Mouse (Mus musculus) cortical plate, adult 2 months (tissue): ENCODE results near the gene Cmah. TPM values are rescaled to one million over a fixed set of nuclear protein-coding genes. Genes with fewer than 3 reads are reported as not detected.

Experiments
- H3K27ac ChIP-seq: fragments of 200-500 bp; 2 replicates; pipeline ENCODE4 v1.5.1; 2012; ENCODE audit warnings: low read length, control low read depth, inconsistent platforms; ENCODE audit not compliant: insufficient read depth
- H3K4me1 ChIP-seq: fragments of 200-500 bp; 2 replicates; pipeline ENCODE4 v1.6.1; 2011; ENCODE audit warnings: low read length; ENCODE audit not compliant: control insufficient read depth, insufficient read depth
- H3K4me3 ChIP-seq: fragments of 200-500 bp; 2 replicates; pipeline ENCODE4 v1.5.1; 2011; ENCODE audit warnings: mild to moderate bottlenecking, low read length, control low read depth; ENCODE audit not compliant: insufficient read depth
- CTCF ChIP-seq: fragments of 200-500 bp; IDR thresholded peaks from 2 replicates; pipeline ENCODE4 v1.5.1; 2011; ENCODE audit warnings: mild to moderate bottlenecking, control low read depth, low read length; ENCODE audit not compliant: insufficient read depth; ENCODE audit errors: extremely low read depth
- POLR2A ChIP-seq: fragments of 200-500 bp; IDR thresholded peaks from 2 replicates; pipeline ENCODE4 v1.6.1; 2011; ENCODE audit warnings: mild to moderate bottlenecking, low read length, control low read depth; ENCODE audit not compliant: insufficient read depth; ENCODE audit errors: extremely low read depth
- polyA plus RNA-seq: library from polyadenylated mRNA; depleted of rRNA; stranded (reverse); fragments of >200 nt; gene quantifications from 2 replicates; pipeline ENCODE4 v1.2.3, GENCODE M21; 2012

Gene Cmah
- polyA plus RNA-seq, 1 experiment, result 0.04 TPM

GRCm38 (mm10) chr13:24485964-24486363 is 158.8 kb downstream of the Cmah start:
- Histone ChIP-seq H3K4me1 (no peaks in the 10 kb centered on the region), H3K4me3 (no peak overlapping the region), H3K27ac (no peak overlapping the region)
- no peak for TF ChIP-seq CTCF
- no peak for TF ChIP-seq POLR2A

- no peak overlapping the region for H3K27ac ChIP-seq
- H3K4me3 ChIP-seq, result no peak overlapping the region
- TF ChIP-seq POLR2A (no peak), CTCF (no peak)
Measured at GRCm38 (mm10) chr13:24486403-24486802, 159.2 kb downstream of the Cmah start.

GRCm38 (mm10) chr13:24487061-24487460 is 159.9 kb downstream of the Cmah start:
- Histone ChIP-seq H3K4me1 (no peaks in the 10 kb centered on the region), H3K27ac (no peak overlapping the region), H3K4me3 (no peak overlapping the region)
- TF ChIP-seq POLR2A (no peak), CTCF (no peak)

More at GRCm38 (mm10) chr13:24486403-24486802, 159.2 kb downstream of the Cmah start:
- H3K4me1 ChIP-seq, result no peaks in the 10 kb centered on the region

DNA sequence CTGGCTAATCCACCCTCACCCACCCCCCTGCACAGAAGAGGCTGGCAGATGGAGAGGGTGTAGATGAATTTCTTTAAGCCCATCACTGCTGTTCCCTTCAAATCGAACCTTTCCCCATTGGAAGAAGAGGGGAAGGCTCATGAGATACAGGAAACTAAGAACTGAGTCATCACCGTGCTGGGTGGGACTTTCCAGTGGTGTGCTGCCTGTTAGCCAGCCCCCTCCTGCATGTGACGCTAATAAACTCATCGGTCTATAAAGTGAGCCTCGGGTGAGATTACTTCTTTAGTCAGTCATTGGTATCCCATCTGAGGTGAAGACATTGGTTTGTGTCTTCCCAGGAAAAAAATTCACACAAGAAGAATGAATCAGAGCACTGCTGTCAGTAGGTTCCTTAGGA is 160.3 kb downstream of the Cmah start:
- no peaks in the 10 kb centered on the region for H3K4me1 ChIP-seq
- no peak overlapping the region for H3K27ac ChIP-seq
- TF ChIP-seq CTCF (no peak), POLR2A (no peak)
- no peak overlapping the region for H3K4me3 ChIP-seq

GRCm38 (mm10) chr13:24488526-24489070 is 161.4 kb downstream of the Cmah start:
- H3K4me1 ChIP-seq, result no peaks in the 10 kb centered on the region
- no peak overlapping the region for H3K4me3 ChIP-seq
- TF ChIP-seq CTCF (no peak), POLR2A (no peak)
- no peak overlapping the region for H3K27ac ChIP-seq

DNA sequence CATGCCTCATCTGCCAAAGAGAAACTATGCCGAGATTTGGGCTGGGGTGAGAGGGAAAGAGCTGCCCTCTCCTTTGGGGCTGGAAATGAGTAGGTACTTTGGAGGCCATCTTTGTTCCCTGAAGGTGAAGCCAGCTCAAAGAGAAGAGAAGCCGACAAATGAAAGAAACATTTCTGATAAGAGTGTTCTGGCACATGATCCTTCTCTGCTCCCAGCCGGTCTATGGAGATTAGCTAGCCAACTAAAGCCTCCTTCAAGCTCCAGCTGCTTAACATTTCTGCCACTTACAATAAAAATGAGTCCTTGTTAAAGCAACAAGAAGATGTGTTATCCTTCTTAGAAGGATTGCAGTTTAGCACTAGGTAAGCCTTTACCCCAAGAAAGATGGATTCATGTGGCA is 162.3 kb downstream of the Cmah start:
- Histone ChIP-seq H3K4me3 (no peak overlapping the region), H3K4me1 (no peaks in the 10 kb centered on the region), H3K27ac (no peak overlapping the region)
- TF ChIP-seq POLR2A (no peak), CTCF (no peak)

DNA sequence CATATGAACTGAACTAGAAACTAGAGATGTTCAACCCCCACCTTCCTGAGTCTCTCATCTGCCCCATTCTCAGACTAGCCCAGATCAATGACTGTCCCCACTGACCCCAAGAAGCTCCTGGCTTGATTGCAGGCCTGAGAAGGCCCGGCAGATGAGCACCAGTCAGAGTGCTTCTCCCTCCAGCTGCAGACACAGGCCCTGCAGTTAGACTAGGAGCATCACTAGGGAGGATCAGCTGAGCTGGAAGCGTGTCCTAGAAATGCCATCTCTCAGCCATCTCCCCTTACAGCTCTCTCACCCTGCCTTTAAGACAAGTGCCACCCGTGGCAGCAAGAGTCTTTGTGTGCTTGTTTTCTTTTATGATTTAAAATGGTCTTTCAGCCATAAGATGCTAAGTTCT is 162.8 kb downstream of the Cmah start:
- TF ChIP-seq POLR2A (no peak), CTCF (no peak)
- no peak overlapping the region for H3K4me3 ChIP-seq
- no peaks in the 10 kb centered on the region for H3K4me1 ChIP-seq
- no peak overlapping the region for H3K27ac ChIP-seq

GRCm38 (mm10) chr13:24491101-24491500 is 163.9 kb downstream of the Cmah start:
- Histone ChIP-seq H3K4me1 (no peaks in the 10 kb centered on the region), H3K27ac (no peak overlapping the region), H3K4me3 (no peak overlapping the region)
- TF ChIP-seq CTCF (no peak), POLR2A (no peak)

- H3K4me3 ChIP-seq, result no peak overlapping the region
- TF ChIP-seq POLR2A (no peak), CTCF (no peak)
- H3K27ac ChIP-seq, result no peak overlapping the region
- H3K4me1 ChIP-seq, result no peaks in the 10 kb centered on the region
Measured at GRCm38 (mm10) chr13:24493784-24494183, 166.6 kb downstream of the Cmah start.

- Histone ChIP-seq H3K4me3 (no peak overlapping the region), H3K4me1 (no peaks in the 10 kb centered on the region), H3K27ac (no peak overlapping the region)
- TF ChIP-seq CTCF (no peak), POLR2A (no peak)
Measured at GRCm38 (mm10) chr13:24496353-24496752, 169.1 kb downstream of the Cmah start.

DNA sequence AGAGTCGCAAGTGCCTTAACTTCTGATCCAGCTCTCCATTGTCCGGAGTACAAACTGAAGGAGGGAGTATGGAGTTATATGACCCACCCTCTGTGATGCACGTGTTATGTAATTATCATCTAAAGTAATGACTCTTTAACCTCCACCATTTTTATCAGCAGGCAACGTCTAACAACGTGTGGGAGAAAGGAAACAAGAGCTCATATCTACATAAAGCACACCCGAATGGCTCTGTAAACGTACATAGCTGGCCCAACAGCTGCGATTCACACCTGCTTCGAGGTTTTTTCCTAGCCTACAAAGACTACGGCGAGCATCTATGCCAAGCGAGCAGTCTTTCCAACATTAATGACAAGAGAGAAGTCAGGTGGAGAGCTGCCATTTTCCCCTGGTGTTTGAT is 169.8 kb downstream of the Cmah start:
- TF ChIP-seq POLR2A, result no peak
- TF ChIP-seq CTCF, result no peak
- Histone ChIP-seq H3K4me1 (no peaks in the 10 kb centered on the region), H3K4me3 (no peak overlapping the region), H3K27ac (no peak overlapping the region)
